Mouse (Mus musculus) lung, adult 18-20 months (tissue): Measurements from ENCODE around the gene 6030408B16Rik.
A peak's percentile ranks its signal among the peaks of the same experiment; 100 is the strongest.

Experiments used
- DNase-seq, 2 experiments: peaks; one replicate each; pipeline ENCODE4 v3.0.0; 2022; ENCODE audit warnings: mixed read lengths in 2 of 2

6030408B16Rik gene

DNA sequence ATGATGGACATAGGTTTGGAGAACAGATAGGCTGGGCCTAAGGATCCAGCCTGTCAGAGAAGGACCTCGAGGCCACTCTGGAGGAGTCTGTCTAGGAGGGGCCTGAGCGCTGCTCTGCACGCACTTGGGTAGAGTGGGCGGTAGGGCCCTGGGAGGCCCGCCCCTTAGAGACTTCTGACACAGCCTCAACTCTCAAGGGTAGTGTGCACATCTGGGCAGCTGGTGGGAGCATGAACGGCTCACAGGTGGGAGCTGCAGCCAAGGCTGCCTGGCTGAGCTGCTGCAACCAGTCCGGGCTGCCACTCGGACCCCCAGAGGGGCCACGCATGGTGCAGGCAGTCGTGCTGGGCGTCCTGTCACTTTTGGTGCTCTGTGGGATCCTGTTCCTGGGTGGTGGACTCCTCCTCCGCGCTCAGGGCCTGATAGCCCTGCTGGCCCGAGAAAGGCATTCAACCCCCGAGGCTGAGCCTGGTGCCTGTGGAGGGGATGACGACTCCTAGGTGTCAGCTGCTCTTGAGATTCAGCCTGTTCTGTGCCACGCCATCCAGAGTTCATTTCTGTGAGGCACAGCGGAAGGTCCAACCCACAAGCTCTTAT lies at the start of gene 6030408B16Rik:
Gene 6030408B16Rik (plus strand): TSS at position 188 of the 597 bp plus-strand sequence.
- DNase-seq: no peak

DNA sequence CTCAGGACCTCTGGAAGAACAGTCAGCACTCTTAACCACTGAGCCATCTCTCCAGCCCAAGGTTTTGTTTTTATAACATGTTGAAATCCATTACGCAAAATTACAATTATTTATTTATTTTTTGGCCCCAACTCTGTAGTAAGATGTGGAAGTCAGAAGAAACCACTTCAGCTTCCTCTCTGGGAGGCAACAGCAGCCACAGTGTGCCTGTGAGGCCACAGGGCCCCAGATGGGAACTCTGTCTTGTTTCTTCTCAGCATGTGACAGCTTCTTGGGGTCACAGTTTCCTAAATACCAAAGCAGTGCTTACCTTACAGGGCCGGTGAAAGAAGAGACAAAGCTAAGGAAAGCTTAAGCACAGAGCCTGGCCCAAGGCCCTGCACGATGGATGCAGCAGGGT lies 49.0 kb upstream of the 6030408B16Rik start:
- DNase-seq: no peak

DNA sequence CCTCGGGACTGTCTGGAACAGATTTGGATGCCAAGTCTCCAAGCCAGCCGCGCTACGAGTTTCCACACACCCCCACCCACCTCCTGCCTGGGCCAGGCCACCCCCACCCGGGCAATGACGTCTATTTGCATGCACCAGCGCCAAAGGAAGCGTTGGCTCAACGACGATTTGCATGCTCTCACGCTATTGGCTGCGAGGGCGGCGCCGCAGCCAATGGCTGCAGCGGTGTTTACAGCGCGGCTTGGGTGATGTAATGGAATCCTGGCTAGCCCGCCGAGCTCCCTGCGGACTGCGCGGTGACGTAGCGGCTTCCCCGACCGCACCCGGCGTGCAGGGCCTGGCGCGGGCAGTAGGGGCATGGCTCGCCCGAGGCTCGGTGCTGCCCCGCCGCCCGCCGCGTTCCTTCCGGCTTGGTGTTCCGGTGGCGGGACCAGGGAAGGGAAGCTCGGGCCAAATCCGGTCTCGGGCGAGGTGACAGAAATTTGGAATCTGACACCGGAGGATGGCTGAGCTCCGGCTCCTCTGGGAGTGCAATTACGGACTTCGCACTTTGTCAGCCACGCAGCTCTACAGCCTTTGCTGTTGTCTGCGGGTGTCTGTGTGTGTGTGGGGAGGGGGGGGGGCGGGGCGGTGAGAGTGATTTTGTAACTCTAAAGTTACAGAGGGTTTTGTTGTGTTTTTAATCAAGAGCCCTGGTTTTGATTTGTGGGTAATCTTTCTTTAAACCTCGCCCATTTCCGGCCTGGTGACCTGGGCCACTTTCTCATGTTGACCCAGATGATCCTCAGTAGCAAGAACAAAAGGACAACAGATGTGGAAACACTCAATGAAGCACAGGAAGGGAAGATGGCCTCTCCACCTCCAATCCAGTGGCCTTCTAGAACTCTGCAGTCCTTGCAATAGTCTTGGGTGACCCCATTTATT lies 46.5 kb upstream of the 6030408B16Rik start:
- peak; percentile 98 to 99 for DNase-seq

DNA sequence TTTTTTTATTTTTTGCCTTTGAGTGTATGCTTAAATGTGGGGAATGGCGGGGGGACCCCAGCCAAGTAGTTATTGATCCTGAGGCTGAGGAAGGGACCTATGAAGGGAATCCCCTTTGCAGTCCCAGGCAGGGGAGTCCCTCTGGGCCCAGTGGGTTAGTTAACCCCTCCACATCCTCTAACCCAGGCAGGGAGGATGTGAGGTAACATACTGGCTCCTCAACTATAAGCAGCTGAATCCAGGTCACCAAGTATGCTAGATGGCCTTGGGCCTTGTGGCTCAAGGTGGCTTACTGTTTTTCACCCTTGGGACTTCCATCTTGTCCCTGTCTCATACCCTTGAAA lies 45.9 kb upstream of the 6030408B16Rik start:
- DNase-seq: no peak

DNA sequence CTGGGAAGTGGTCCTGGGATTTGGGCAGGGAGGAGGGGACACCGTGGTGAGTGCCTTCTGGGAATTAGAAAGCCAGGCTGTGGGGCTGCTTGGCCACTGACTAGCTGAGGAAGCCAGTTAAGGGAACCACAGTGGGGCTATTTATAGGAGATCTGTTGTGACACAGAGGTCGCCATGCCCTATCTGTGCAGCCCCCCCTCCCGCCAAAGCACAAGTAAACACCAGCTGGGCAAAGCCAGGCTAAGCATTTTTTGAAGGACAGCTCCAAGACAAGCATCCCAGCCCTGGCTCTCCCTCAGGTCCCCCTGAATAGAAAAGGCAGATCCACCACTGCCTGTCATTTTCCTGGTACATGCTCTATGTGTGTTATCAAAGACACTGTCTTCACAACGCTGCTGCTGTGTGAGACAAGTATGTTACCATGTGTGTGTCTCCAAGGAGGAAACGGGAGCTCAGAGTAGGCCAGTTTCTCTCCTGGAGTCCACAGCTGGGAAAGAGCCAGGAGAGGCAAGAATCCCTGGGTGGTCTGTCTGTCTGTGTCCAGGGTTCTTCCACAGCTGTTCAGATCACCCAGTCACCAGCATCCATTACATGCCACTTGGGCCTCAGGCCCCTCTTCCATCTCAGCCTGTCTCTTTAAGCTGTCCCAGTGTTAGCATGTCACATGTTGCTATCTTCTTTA lies 44.8 kb upstream of the 6030408B16Rik start:
- DNase-seq: no peak

DNA sequence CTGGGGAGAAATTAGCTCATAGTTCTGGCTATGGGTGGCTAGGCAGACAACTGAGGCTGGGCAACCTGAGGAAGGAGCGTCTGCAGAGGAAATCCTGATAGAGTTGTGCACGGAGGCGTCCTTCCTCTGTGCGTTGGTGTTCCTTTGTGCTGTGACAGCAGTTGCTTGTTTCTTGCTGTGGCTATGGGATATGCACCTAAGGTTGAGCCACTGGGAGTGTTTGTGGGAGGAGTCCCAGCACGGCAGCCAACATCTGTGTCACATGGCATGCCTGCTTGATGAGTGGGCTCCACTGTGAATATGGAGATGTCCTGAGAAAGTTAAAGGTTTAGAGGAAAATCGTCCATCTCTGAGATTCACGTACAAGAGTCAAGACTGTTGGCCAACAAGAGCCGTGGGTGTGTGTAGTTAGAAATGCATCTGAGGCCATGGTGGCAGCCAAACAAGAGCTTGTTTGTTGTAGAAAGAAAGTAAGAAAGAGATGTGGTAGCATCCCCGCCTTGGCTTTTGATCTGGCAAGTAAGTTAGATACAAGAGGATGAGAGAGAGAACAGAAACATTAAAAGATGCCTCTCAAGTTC lies 42.7 kb upstream of the 6030408B16Rik start:
- no peak for DNase-seq

DNA sequence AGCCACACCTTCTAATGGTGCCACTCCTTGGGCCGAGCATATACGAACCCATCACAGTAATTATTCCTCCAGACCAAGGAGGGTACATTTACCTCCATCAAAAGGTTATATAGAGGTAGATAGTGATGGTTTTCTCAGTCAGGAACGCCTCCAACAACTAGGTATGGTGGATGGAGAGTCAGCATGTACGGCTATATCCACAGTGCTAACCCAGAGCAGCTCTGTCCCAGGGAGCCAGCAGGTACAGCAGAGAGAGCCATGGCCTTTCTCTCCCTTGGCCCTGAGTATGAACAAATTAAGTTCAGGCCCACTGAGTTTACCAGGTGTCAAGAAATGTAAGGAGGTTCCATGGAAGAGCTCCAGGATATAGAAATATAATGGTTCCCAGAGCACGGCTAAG lies 41.1 kb upstream of the 6030408B16Rik start:
- DNase-seq: no peak

DNA sequence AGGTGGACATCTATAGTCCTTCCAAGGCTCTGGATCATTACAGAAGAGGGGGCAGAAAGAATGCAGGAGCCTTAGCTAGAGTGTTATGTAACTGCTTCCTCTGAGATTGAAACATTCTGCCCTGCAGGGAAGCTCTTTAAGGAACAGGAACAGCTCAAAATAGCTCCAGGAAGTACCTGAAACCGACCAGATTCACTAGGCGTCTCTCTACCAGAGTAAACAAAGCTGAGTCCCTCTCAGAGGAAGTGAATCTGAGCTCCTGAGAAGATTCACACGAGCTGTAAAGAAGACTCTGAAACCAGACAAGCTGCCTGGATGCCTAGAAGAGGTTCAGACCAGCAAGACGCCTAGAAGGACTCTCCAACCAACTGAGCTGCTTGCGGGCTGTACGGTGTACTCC lies 40.4 kb upstream of the 6030408B16Rik start:
- no peak for DNase-seq

DNA sequence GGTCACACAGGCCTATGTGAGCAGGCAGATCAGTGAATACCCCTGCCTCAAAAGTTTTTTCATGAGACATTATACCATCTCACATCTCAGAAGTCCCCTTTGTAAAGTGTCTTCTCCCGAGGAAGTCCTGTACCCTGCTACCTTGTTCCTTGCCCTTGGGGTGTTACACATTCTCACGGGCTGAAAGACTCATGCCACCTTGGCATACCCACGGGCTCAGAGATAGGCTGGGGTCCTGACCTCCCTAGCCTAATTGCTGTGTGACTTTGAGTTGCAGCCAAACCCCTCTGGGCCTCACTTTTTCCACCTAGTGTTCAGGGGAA lies 39.5 kb upstream of the 6030408B16Rik start:
- no peak for DNase-seq

DNA sequence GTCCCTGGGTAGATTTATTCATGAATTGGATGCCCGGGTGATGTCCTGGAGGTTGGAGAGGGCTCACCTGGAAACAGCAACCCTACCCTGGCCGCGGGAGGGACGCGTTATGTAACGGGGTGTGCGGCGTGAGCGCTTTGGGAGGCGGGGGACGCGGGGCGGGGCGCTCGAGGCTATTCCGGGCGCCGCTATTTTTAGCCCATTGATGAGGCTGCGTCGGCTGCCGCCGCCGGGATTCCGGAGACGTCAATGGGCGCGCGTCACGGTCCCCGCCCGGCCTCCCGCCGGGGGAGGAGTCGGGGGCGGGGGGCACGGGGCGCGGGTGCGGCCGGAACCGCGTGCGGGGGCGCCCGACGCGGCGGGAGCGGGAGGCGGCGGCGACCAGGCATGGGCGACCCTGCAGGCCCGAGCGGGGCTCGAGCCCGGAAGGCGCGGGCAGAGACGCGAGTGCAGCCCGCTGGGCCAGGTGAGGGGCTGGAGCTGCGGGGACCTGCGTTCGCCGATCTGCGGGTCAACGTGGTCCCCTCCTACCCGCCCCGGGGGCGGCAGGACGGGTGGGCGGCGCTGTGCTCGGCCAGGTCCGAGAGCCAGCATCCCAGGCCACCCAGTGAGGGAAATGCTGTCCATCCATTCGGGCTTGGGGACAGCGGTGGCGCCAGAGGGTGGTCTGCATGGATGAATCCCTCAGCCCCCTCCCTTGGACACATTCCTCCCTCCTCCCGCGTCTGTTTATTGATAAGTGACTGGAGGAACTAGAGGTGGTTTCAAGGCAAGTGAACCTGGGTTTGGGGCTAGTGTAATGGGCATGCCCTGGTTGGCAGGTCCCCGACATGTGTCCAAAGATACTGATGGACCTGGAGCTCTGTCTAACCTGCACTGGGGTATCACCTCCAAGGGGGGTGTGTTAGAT lies 38.9 kb upstream of the 6030408B16Rik start, which contains the start of gene Nr4a1:
Gene Nr4a1 (plus strand): TSS at position 384 of the 910 bp plus-strand sequence.
- DNase-seq: peak; percentile 88 to 92

DNA sequence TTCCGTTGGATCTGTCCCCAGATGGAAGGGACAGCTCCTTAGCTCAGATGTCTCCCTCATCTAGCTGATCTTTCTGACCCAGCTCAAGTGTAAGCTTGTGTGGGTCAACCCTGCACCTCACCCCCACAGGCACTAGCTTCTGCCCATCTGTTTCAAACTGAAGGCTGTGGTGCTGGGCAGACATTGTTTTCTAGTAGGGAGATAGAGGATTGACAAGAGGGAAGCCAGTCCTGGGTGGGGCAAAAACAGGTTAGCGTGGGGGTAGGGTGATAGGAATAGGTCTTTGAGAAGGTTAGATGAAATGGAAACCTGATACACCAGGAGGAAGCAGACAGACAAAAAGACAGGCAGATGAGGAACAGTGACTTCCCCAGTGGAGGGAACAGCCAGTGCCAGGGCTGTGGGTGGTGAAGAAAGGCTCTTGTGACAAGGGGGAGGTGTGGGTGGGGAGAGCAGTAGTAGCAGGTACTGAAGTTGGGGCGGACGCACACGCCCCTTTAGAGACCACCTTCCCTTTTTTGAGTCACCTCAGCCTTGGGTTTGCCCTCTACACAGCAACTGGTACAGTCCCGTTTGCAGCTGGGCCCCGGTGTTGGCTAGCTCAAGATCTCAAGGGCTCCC lies 37.1 kb upstream of the 6030408B16Rik start:
- DNase-seq: no peak

DNA sequence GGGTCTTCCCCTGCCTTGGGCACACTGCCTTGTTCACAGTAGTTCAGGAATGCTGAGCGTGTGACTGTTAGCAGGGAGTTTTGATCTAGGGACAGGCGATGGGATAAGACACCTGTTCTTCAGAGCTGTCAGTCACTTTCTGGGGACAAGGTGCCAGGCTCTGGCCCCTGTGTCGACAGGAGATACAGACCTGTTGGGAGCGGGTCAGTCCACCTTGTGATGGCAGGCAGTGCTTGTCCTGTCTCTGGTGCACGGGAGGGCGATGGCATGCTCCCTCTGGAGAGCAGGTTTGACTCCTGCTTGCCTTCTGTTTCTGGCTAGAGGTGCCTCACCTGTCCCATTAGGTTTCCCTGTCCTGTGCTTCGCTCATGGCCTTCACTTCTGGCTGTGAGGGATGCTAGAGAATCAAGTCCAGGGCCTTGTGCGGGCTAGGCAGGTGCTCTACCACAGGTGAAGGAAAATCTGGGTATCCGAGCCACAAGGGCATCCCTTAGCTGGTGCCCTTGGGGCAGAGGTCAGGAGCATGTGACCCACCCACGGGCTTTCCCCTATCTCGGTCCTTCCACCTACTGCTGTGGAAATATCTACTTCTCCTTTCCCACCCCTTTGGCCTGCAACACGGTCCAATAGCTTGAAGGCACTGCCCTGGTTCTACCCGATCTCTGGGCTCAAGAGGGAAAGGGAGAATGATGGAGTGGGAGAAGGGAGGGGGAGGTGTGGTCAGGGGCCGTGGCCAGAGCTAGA lies 36.4 kb upstream of the 6030408B16Rik start:
- no peak for DNase-seq

DNA sequence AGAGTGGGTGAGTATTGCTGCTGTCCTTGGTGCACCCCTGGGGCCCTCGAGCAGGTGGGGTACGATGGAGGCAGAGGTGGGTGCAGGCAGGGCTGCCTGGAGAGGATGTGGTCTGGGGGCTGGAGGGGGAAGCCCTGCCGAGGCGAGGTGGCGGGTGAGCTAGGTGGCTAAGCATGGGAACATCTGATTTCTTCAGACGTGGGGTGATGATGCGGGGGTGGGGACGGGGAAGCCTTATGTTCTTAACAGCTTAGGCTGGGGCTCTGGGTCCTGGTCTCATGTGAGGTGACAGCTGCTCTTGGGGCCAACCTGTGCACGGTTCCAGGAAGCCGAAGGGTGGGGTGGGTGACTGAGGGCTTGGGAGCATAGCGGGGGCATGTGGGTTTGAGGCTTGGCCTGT lies 34.6 kb upstream of the 6030408B16Rik start:
- DNase-seq: no peak

DNA sequence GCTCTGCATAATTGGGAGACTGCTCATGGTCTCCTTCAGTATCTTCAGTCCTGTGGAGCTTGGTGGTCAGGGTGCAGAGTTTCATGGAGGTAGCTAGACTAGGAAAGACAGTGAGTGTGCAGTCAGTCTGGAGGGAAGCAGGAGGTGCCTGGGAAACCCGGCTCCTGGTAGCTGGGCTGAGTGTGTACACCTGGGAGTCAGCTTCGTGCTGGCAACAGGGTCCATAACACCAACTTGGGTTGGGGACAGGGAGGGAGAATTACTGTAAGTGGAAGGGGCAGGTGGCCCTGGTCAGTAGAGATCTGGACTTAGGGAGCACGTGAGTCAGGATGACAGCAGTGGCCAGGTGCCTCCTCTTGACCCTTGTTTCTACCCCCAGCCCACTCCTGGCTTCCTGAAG lies 33.1 kb upstream of the 6030408B16Rik start:
- DNase-seq: no peak

DNA sequence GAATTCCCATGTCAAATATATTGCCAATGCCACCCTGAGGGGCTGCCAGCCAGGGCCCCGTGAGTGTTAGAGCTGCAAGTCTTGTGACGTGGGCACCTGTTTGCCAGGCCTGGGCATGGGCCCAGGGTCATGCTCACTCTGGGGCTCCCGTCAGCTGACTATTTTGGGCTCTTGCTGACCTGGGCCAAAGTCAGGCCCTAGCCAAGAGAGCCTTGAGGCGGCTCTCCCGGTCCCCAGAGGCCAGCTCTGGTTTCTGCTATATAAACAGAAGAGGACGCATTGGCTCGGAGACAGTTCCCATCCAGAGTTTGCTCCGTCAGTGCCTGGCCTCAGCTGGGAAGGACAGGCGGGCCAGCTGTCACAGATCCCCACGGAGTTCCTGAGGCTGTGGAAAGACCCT lies 32.6 kb upstream of the 6030408B16Rik start:
- DNase-seq: peak; percentile 71 to 77

DNA sequence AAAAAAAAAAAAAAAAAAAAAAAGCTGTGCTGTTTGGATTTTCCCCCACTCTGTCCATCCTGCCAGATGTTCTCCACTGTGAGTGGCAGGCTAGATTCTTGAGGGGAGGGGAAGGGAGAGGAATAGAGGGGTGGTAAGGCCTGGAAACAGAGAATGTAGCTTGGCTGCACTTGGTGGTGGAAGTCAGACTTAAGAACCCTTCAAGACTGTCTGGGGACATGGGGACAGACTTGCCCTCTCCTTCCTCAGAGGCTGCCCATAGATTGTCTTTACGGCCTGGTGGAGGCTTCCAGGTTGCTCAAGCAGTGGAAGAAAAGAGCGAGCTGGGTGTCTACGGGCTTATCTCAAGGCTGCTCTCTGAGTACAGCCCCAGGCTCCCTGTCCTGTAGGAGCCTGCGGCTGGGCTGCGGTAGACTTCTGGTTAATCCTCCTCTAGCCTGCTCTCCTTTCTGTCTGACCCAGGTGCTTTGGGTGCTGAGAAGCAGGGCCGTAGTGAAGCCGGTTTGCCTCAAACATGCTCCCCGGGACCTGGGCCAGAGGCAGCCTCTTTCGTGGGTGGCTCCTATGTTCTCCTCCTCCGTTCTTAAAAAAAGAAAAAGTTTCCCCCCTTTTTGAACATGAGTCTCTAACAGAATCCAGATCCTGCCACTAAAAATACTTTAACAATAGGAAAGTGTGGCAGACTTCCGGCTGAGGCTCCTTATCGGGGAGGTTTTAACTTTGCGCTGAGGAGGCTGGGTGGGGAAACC lies 32.0 kb upstream of the 6030408B16Rik start:
- DNase-seq: no peak

DNA sequence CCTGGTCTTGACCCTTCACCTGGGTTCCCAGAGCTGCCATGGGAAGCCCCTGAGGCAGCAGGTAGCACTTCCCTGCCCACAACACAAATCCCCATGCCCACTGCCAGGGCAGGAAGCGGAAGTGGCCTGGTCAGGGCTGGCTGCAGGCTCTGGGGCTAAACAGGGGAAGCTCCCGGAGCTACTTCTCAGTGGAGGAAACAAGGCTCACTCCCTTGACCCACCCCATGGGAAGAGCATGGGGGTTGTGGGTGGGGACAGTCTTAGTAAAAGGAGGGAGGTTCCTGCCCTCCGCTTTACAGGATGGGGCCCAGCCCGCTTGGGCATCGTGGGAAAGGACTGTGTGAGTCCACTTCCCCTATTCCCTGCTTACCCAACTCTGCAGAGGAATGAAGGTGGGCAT lies 30.5 kb upstream of the 6030408B16Rik start:
- DNase-seq: peak; percentile 67 to 68

DNA sequence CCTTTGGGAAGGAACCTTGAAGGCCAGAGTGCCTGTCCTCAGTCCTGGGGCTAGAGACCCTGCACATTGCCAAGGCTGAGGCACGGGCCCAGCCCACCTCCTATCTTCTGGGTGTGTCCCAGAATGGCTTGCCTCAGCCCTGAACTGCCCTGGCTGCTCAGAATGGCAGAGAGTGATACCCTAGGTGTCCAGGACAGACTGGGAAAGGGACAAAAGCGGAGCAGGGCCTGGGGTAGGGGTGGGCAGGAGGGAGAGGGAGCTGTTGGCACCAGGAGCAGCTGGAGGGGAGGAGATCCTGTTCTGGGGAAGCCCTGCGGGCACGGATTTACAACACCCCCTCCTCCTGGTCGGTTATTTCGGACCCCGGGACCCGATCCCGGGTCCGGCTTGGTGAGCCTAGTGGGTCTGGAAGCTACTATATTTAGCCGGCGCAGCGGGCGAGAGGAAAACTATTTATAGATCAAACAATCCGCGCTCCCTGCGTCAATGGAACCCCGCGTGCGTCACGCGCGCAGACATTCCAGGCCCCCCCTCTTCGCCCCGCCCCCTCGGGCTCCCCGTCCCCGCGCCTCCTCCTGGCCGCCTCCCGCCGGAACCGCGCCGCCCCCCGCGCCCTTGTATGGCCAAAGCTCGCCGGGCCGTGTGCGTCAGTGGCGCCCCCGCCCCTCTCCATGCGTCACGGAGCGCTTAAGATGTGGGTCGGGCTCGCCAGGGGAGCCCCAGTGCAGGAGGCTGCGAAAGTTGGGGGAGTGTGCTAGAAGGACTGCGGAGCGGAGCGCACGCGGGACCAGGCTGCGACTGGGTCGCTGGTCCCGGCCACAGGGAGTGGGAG lies 26.7 kb upstream of the 6030408B16Rik start:
- DNase-seq: peak; percentile 96 to 98
